Mouse (Mus musculus) brain, embryonic 14.5 days (tissue): Measurements from ENCODE around the gene Tapbp. TPM values are rescaled to one million over a fixed set of nuclear protein-coding genes. Genes with fewer than 3 reads are reported as not detected.

Experiments
- DNase-seq: peaks from one replicate; pipeline ENCODE4 v3.0.0-alpha.2; 2011; ENCODE audit warnings: low read depth
- CTCF ChIP-seq: fragments of 200-500 bp; IDR thresholded peaks from 2 replicates; pipeline ENCODE4 v1.5.1; 2012; ENCODE audit warnings: inconsistent platforms, mild to moderate bottlenecking, moderate library complexity, borderline replicate concordance; ENCODE audit not compliant: insufficient read depth, insufficient read length; ENCODE audit errors: extremely low read depth
- POLR2A ChIP-seq: fragments of 200-500 bp; IDR thresholded peaks from 2 replicates; pipeline ENCODE4 v1.6.1; 2012; ENCODE audit warnings: mild to moderate bottlenecking, inconsistent platforms, borderline replicate concordance; ENCODE audit not compliant: poor library complexity, insufficient read depth, insufficient read length, severe bottlenecking; ENCODE audit errors: extremely low read depth
- polyA plus RNA-seq: library from polyadenylated mRNA; depleted of rRNA; stranded (reverse); fragments of >200 nt; gene quantifications from 2 replicates; pipeline ENCODE4 v1.2.3, GENCODE M21; 2012

The Tapbp gene
- polyA plus RNA-seq, 1 experiment = 22.8 TPM

- TF ChIP-seq POLR2A (0 out of 2 replicates have a peak, but pooled peaks have one; percentile 34), CTCF (peak; percentile 40; the same call in 1 of the 2 replicates)
- DNase-seq = peak; percentile 98
These were observed 13.9 kb downstream of the Tapbp start, which contains the start of gene Rgl2 for GRCm38 (mm10) chr17:33929371-33930279. Gene Rgl2, plus strand, starts transcription at chr17:33929543.

DNA sequence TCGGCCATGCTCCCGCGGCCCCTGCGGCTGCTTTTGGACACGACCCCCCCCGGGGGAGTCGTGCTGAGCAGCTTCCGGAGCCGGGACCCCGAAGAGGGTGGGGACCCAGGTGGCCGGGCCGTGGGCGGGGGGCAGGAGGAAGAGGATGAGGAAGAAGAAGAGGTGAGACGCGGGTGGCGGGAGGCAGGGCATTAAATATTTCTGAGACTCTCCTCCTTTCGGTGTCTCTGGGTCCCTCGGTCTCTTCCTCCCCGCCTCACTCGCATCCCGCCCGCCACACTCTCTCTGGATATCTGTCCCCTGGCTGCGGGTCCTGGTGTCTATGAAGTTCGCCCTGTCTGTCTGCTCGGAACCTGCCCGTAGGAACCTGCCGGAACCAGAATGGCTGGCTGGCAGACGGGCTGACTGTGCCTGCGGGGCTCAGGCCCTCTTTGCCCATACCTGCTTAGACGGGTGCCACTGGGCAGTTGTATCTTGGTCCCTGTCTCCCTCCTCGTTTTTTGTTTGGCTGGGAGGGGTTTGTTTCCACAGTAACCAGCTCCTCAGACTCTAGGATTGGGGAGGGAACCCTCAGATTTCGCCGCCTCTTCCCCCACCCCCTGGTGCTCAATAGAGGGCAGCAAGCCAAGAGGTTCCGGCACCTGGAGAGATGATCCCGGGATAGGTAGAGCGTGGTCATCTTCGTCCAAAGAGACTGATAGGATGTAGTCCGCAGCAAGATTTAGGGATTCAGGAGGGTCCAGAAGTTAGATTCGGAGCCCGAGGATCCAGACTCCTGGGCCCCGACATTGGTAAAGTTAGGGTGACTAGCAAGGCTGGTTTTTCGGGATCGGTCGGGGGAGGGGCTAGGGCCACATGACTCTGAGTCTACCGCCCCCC lies 14.8 kb downstream of the Tapbp start:
- TF ChIP-seq POLR2A (no peak), CTCF (no peak)
- peak; percentile 39 for DNase-seq

DNA sequence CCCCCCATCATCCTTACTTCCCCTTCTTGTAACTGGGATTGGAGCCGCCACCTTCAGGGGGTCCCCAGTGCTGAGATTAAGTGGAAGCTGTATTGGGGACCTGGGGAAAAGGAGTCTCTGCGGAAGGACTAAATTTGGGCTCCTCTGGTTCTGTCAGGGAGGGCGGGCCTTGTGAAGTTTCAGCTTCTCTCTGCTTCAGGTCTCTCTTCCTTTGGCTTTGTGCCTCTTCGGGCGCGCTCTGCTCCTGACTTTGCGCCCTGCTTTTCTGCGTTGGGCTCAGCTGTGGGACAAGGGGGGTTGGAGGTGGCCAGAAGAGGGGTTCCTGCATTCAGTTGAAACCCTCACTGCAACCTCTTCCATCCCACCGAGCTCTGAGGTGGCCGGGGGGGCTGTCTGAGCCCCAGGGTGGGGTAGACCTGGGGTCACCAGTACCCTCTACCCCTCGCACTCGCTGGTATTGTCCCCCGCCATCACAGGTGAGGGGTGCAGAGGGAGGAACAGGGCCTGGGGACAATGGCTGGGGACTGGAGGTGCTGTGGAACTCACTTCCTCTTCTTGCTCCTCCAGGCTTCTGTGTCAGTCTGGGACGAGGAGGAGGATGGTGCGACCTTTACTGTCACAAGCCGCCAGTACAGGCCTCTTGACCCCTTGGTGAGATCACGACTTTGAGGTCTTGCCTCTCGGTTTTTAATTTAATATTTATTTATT lies 15.6 kb downstream of the Tapbp start:
- TF ChIP-seq POLR2A (no peak), CTCF (no peak)
- no peak for DNase-seq

DNA sequence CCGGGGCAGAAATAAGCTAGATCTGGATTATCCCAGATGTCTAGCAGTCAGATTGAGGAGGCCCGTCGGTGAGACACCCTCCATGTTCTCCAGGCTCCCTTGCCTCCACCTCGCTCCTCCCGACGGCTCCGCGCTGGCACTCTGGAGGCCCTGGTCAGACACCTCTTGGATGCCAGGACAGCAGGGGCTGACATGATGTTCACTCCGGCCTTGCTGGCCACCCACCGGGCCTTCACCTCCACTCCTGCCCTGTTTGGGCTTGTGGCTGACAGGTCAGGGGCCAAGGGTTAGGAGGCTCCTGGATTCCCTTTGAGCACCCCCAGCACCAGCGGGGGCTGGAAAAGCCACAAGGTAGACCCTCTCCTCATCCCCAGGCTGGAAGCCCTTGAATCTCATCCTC lies 16.2 kb downstream of the Tapbp start:
- TF ChIP-seq CTCF = no peak
- no peak for DNase-seq

GRCm38 (mm10) chr17:33932448-33932847 lies 16.7 kb downstream of the Tapbp start:
- no peak for DNase-seq
- TF ChIP-seq CTCF = no peak
- no peak for TF ChIP-seq POLR2A

- TF ChIP-seq POLR2A (no peak), CTCF (no peak)
- no peak for DNase-seq
These were observed 17.3 kb downstream of the Tapbp start for GRCm38 (mm10) chr17:33932970-33933369.

- no peak for DNase-seq
These were observed 19.8 kb downstream of the Tapbp start for GRCm38 (mm10) chr17:33935422-33936055.

DNA sequence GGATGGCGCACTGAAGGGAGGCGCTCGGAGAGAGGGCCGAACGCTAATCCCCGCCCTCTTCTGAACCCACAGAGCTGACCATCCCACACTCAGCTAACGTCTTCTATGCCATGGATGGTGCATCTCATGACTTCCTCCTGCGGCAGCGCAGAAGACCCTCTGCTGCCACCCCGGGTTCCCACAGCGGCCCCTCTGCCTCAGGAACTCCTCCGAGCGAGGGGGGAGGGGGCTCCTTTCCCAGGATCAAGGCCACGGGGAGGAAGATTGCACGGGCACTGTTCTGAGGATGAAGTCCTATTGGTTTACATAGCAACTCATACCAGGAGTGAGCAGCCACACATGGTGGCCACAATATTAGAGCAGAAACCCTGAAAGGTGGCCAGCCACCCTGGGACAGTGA lies 21.3 kb downstream of the Tapbp start:
- DNase-seq = no peak
- TF ChIP-seq CTCF (no peak), POLR2A (no peak)

More at GRCm38 (mm10) chr17:33935422-33936055, 19.8 kb downstream of the Tapbp start:
- TF ChIP-seq CTCF = no peak
- no peak for TF ChIP-seq POLR2A

DNA sequence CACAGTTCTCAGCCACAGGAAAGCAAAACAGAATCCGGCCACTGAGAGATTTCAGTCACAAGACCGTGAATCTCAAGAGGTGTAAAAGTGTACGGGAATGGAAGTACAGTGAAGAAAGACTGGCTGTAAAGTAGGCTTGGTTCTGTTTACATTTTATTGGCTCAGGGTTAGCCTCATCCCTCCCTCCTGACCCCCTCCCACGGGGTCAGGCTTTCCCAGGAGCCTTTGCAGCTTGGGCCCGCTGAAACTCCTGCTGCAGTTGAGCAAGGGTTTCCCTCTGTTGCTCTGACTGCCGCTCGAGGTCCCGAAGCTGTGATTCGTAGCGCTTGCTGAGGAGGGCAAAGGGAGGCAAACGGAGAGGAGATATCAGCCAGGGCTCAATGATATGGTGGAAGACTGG lies 23.1 kb downstream of the Tapbp start:
- DNase-seq = no peak

GRCm38 (mm10) chr17:33940206-33940805 lies 24.6 kb downstream of the Tapbp start, which contains the start of the genes Pfdn6 and Wdr46:
Gene Pfdn6, minus strand, starts transcription at chr17:33940343.
Gene Wdr46, plus strand, starts transcription at chr17:33940660.
- TF ChIP-seq POLR2A (no peak), CTCF (no peak)
- DNase-seq = peak; percentile 98

More for the DNA sequence above, 23.1 kb downstream of the Tapbp start:
- TF ChIP-seq CTCF (no peak), POLR2A (no peak)

DNA sequence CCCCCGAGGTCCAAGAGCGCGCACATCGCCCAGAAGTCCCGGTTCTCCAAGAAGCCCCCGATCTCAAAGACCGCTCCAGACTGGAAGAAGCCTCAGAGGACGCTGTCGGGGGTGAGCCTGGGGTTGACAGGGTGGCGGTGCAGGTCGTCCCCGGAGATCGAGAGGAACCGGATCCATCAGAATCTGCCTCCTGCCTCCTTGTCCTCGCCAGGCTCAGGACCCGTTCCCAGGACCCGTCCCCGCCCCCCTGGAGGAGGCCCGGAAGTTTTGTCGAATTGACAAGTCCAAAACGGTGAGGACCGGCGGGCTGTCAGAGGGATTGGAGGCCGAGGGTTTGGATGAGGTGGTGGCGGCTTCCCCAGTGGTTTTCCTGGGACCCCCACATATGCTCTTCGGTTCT lies 25.3 kb downstream of the Tapbp start:
- DNase-seq = no peak
- TF ChIP-seq CTCF (no peak), POLR2A (no peak)
